Mouse (Mus musculus): Measurements from ENCODE around the gene Pard3.

DNA sequence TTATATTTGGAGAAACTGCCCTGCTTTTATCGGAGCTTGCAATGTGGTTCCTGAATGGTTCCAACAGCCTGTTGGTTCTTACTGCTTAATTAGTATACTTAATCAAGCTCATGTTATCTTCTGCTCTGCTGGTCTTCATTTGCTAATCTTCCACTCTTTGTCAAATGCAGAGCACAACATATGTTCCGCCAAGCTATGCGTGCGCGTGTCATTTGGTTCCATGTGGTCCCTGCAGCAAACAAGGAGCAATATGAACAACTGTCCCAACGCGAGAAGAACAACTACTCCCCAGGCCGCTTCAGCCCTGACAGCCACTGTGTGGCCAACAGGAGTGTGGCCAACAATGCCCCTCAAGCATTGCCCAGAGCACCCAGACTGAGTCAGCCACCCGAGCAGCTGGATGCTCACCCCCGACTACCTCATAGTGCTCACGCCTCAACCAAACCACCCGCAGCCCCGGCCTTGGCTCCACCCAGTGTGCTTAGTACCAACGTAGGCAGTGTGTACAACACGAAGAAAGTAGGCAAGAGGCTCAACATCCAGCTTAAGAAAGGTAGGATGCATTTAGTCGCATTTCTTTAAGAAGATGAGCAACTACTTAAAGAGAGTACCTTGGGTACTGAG lies 307.7 kb downstream of the Pard3 start:
- TF ChIP-seq CTCF (IDR thresholded peaks at IDR 0.05; ENCODE audit: insufficient read depth, low read length) (no peak), POLR2A (IDR thresholded peaks at IDR 0.05; ENCODE audit: borderline replicate concordance, extremely low read depth, low read depth, low read length) (no peak)

Data from lung, adult 2 months (tissue).